Mouse (Mus musculus) lung, embryonic 14.5 days (tissue): ENCODE measurements around the gene Glod4. TPM values are rescaled to one million over a fixed set of nuclear protein-coding genes. Genes with fewer than 3 reads are reported as not detected.

Experiments
- ATAC-seq: fragments of 200-750 bp; cut with Nextera tagmentation; 2 replicates; pipeline ENCODE4 v1.8.0; 2017; ENCODE audit warnings: mild to moderate bottlenecking, moderate TSS enrichment, moderate library complexity; ENCODE audit not compliant: insufficient read depth
- DNase-seq: peaks from one replicate; pipeline ENCODE4 v3.0.0-alpha.2; 2015
- H3K27ac ChIP-seq: fragments of 300-500 bp; sonication (generic); 2 replicates; pipeline ENCODE4 v1.5.1; 2014; ENCODE audit warnings: low read depth, mild to moderate bottlenecking, moderate library complexity
- H3K27me3 ChIP-seq: fragments of 300-500 bp; sonication (generic); 2 replicates; pipeline ENCODE4 v1.6.1; 2014; ENCODE audit warnings: low read length, control low read depth; ENCODE audit not compliant: insufficient read depth
- H3K36me3 ChIP-seq: fragments of 300-500 bp; sonication (generic); 2 replicates; pipeline ENCODE4 v1.6.1; 2014; ENCODE audit warnings: control low read depth; ENCODE audit not compliant: insufficient read depth
- H3K4me1 ChIP-seq: fragments of 300-500 bp; sonication (generic); 2 replicates; pipeline ENCODE4 v1.6.1; 2014; ENCODE audit warnings: antibody characterized with exemption, control low read depth; ENCODE audit not compliant: insufficient read depth
- H3K4me2 ChIP-seq: fragments of 300-500 bp; sonication (generic); 2 replicates; pipeline ENCODE4 v1.6.1; 2014; ENCODE audit warnings: mild to moderate bottlenecking
- H3K4me3 ChIP-seq: fragments of 300-500 bp; sonication (generic); 2 replicates; pipeline ENCODE4 v1.5.1; 2014; ENCODE audit warnings: low read depth, low read length
- H3K9ac ChIP-seq: fragments of 300-500 bp; sonication (generic); 2 replicates; pipeline ENCODE4 v1.6.1; 2014
- H3K9me3 ChIP-seq: fragments of 300-500 bp; sonication (generic); 2 replicates; pipeline ENCODE4 v1.6.1; 2016; ENCODE audit warnings: low read depth, low read length, control low read depth
- CTCF ChIP-seq: IDR thresholded peaks from 2 replicates; pipeline ENCODE4 v1.5.1; 2016; ENCODE audit warnings: antibody characterized with exemption, low read depth
- WGBS: fragments of 180-500 bp; shearing (Covaris S2); extraction: QIAGEN DNeasy Blood & Tissue Kit; methylation state at CpG from one replicate; pipeline ENCODE4 v1.1.7; 2014; 5-methylcytosine and 5-hydroxymethylcytosine counted together
- polyA plus RNA-seq: library from polyadenylated mRNA; unstranded; fragments of >200 nt; fragmentation: Nextera tagmentation; extraction: Ambion mirVana; gene quantifications from 2 replicates; pipeline ENCODE4 v1.2.1, GENCODE M21; 2014

The Glod4 gene
- polyA plus RNA-seq, 1 experiment from 2014 or later = 131 TPM

- H3K9ac ChIP-seq = no peak overlapping the region
- no peak overlapping the region for H3K27ac ChIP-seq
- no peaks in the 10 kb centered on the region for H3K4me1 ChIP-seq
- no peak for TF ChIP-seq CTCF
- ATAC-seq (no peak), DNase-seq (no peak)
- no peak overlapping the region for H3K4me3 ChIP-seq
- no peaks in the 10 kb centered on the region for H3K27me3 ChIP-seq
- H3K36me3 ChIP-seq = peaks cover 13% of the 10 kb centered on the region; the same call in 1 of the 2 replicates
- no peak overlapping the region for H3K4me2 ChIP-seq
- 86% methylated on average over 2 of the region's 2 CpGs for WGBS
- H3K9me3 ChIP-seq = no peaks in the 10 kb centered on the region
Observed at GRCm38 (mm10) chr11:76158375-76158774, 85.2 kb downstream of the Glod4 start.

GRCm38 (mm10) chr11:76154861-76155260, 88.7 kb downstream of the Glod4 start:
- Histone ChIP-seq H3K36me3 (peaks cover 10% of the 10 kb centered on the region; the same call in 1 of the 2 replicates), H3K4me2 (no peak overlapping the region), H3K27me3 (no peaks in the 10 kb centered on the region), H3K4me3 (no peak overlapping the region), H3K9ac (no peak overlapping the region), H3K27ac (no peak overlapping the region), H3K9me3 (no peaks in the 10 kb centered on the region), H3K4me1 (no peaks in the 10 kb centered on the region)
- TF ChIP-seq CTCF = no peak
- no peak for DNase-seq
- WGBS = 68% methylated on average over 2 of the region's 2 CpGs
- ATAC-seq = no peak

- Histone ChIP-seq H3K4me1 (no peaks in the 10 kb centered on the region), H3K4me3 (no peak overlapping the region), H3K27ac (no peak overlapping the region), H3K9ac (no peak overlapping the region), H3K9me3 (no peaks in the 10 kb centered on the region), H3K4me2 (no peak overlapping the region), H3K36me3 (peaks cover 10% of the 10 kb centered on the region; the same call in 1 of the 2 replicates), H3K27me3 (no peaks in the 10 kb centered on the region)
- TF ChIP-seq CTCF = no peak
- WGBS = 86% methylated on average over 2 of the region's 2 CpGs
- ATAC-seq (no peak), DNase-seq (no peak)
Observed at GRCm38 (mm10) chr11:76154200-76154599, 89.3 kb downstream of the Glod4 start.

- H3K27me3 ChIP-seq = no peaks in the 10 kb centered on the region
- WGBS = 83% methylated on average over 5 of the region's 5 CpGs
- no peak for DNase-seq
- no peak for TF ChIP-seq CTCF
- ATAC-seq = no peak
- H3K4me2 ChIP-seq = no peak overlapping the region
- H3K4me1 ChIP-seq = peaks cover 2% of the 10 kb centered on the region; the same call in 1 of the 2 replicates
- H3K27ac ChIP-seq = no peak overlapping the region
- no peak overlapping the region for H3K4me3 ChIP-seq
- peaks cover 10% of the 10 kb centered on the region; the same call in 1 of the 2 replicates for H3K36me3 ChIP-seq
- no peak overlapping the region for H3K9ac ChIP-seq
- no peaks in the 10 kb centered on the region for H3K9me3 ChIP-seq
Observed at GRCm38 (mm10) chr11:76153236-76153951, 90.1 kb downstream of the Glod4 start.

- DNase-seq (peak; percentile 20), ATAC-seq (no peak)
- H3K9ac ChIP-seq = no peak overlapping the region
- 51% methylated on average over 4 of the region's 4 CpGs for WGBS
- H3K36me3 ChIP-seq = 0 out of 2 replicates have a peak, but pooled peaks cover 4% of the 10 kb centered on the region
- H3K4me3 ChIP-seq = no peak overlapping the region
- TF ChIP-seq CTCF = no peak
- no peak overlapping the region for H3K4me2 ChIP-seq
- H3K27ac ChIP-seq = no peak overlapping the region
- no peaks in the 10 kb centered on the region for H3K27me3 ChIP-seq
- H3K9me3 ChIP-seq = no peaks in the 10 kb centered on the region
- peaks cover 8% of the 10 kb centered on the region; the same call in 1 of the 2 replicates for H3K4me1 ChIP-seq
Observed at GRCm38 (mm10) chr11:76150980-76151379, 92.5 kb downstream of the Glod4 start.

- ATAC-seq (peak; percentile 58; the same call in 1 of the 2 replicates), DNase-seq (peak; percentile 59)
- 39% methylated on average over 8 of the region's 8 CpGs for WGBS
- Histone ChIP-seq H3K27ac (peak overlapping the region; percentile 54), H3K36me3 (no peaks in the 10 kb centered on the region), H3K4me3 (no peak overlapping the region), H3K27me3 (no peaks in the 10 kb centered on the region), H3K9me3 (no peaks in the 10 kb centered on the region), H3K4me2 (0 out of 2 replicates have a peak overlapping the region, but pooled peaks have one; percentile 18), H3K4me1 (peaks cover 8% of the 10 kb centered on the region; the same call in 1 of the 2 replicates), H3K9ac (no peak overlapping the region)
- no peak for TF ChIP-seq CTCF
Observed at GRCm38 (mm10) chr11:76148055-76149008, 95.2 kb downstream of the Glod4 start.
